Mouse (Mus musculus): ENCODE data around the gene Sh3d21. TPM values are rescaled to one million over a fixed set of nuclear protein-coding genes. Genes with fewer than 3 reads are reported as not detected.

Sh3d21 gene
- polyA plus RNA-seq, 1 experiment from 2014 or later = 1.4 TPM

DNA sequence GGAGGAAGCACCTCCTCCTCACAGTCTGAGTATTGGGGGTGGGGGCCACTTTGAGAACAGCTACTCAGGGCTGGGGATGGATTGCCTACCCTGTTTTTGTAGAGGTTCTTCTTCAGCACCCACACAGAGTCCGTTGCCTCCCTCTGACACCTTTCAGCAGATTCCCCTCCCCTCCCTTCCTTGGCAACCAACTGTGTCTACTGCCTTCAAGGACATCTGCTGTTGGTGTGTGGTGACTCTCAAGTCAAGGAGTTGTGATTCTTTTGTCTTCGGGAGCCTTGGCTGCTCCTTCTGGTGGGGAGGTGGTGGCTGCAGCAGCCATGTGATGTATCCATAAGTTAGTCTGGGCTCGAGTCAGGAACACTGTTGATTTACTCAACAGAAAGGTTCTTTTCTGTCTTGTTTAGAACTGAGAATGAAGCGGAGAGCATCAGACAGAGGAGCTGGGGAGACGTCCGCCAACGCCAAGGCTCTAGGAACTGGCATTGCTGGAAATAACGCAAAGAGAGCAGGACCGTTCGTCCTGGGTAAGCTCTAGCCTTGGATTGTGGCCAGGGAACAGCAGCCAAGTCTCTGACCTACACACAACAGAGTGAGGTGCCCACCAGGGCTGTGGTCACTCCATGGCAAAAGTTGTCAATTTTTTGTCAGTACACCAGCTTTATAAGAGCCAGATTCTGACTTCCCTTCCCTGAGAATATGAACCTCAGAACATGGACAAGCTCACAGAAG lies 39.8 kb downstream of the Sh3d21 start:
- no peaks in the 10 kb centered on the region for H3K27me3 ChIP-seq (ENCODE audit: control insufficient read depth, insufficient read depth, low read length)
- H3K4me2 ChIP-seq = no peak overlapping the region
- H3K9ac ChIP-seq (ENCODE audit: low read length) = no peak overlapping the region
- no peak overlapping the region for H3K4me3 ChIP-seq (ENCODE audit: low read depth, low read length)
- H3K4me1 ChIP-seq (ENCODE audit: control insufficient read depth, insufficient read depth, low read length) = no peaks in the 10 kb centered on the region
- ATAC-seq (ENCODE audit: low FRiP score) = no peak
- DNase-seq (ENCODE audit: low spot score, missing footprints) = no peak
- H3K9me3 ChIP-seq (ENCODE audit: control insufficient read depth, low read length) = 0 out of 2 replicates have a peak, but pooled peaks cover 2% of the 10 kb centered on the region
- 91% methylated on average over 10 of the region's 10 CpGs for WGBS
- H3K27ac ChIP-seq (ENCODE audit: low read depth, low read length) = no peak overlapping the region
- H3K36me3 ChIP-seq (ENCODE audit: control insufficient read depth, insufficient read depth, low read length) = peaks cover 11% of the 10 kb centered on the region; the same call in 1 of the 2 replicates

- no peak for DNase-seq (ENCODE audit: low spot score, missing footprints)
- peaks cover 7% of the 10 kb centered on the region; the same call in 1 of the 2 replicates for H3K36me3 ChIP-seq (ENCODE audit: control insufficient read depth, insufficient read depth, low read length)
- WGBS = 98% methylated on average over 2 of the region's 2 CpGs
- H3K4me1 ChIP-seq (ENCODE audit: control insufficient read depth, insufficient read depth, low read length) = no peaks in the 10 kb centered on the region
- H3K9ac ChIP-seq (ENCODE audit: low read length) = no peak overlapping the region
- H3K27me3 ChIP-seq (ENCODE audit: control insufficient read depth, insufficient read depth, low read length) = no peaks in the 10 kb centered on the region
- no peak overlapping the region for H3K4me3 ChIP-seq (ENCODE audit: low read depth, low read length)
- no peak overlapping the region for H3K4me2 ChIP-seq
- no peak overlapping the region for H3K27ac ChIP-seq (ENCODE audit: low read depth, low read length)
- ATAC-seq (ENCODE audit: low FRiP score) = no peak
- 0 out of 2 replicates have a peak, but pooled peaks cover 2% of the 10 kb centered on the region for H3K9me3 ChIP-seq (ENCODE audit: control insufficient read depth, low read length)
Measured at GRCm38 (mm10) chr4:126120506-126120905, 42.8 kb downstream of the Sh3d21 start.

GRCm38 (mm10) chr4:126120052-126120451 lies 43.2 kb downstream of the Sh3d21 start:
- Histone ChIP-seq H3K36me3 (ENCODE audit: control insufficient read depth, insufficient read depth, low read length) (peaks cover 7% of the 10 kb centered on the region; the same call in 1 of the 2 replicates), H3K9me3 (ENCODE audit: control insufficient read depth, low read length) (0 out of 2 replicates have a peak, but pooled peaks cover 2% of the 10 kb centered on the region), H3K27me3 (ENCODE audit: control insufficient read depth, insufficient read depth, low read length) (no peaks in the 10 kb centered on the region), H3K4me1 (ENCODE audit: control insufficient read depth, insufficient read depth, low read length) (no peaks in the 10 kb centered on the region), H3K4me3 (ENCODE audit: low read depth, low read length) (no peak overlapping the region), H3K4me2 (no peak overlapping the region), H3K9ac (ENCODE audit: low read length) (no peak overlapping the region), H3K27ac (ENCODE audit: low read depth, low read length) (no peak overlapping the region)
- DNase-seq (ENCODE audit: low spot score, missing footprints) (peak; percentile 81), ATAC-seq (ENCODE audit: low FRiP score) (no peak)
- 90% methylated on average over 5 of the region's 5 CpGs for WGBS

DNA sequence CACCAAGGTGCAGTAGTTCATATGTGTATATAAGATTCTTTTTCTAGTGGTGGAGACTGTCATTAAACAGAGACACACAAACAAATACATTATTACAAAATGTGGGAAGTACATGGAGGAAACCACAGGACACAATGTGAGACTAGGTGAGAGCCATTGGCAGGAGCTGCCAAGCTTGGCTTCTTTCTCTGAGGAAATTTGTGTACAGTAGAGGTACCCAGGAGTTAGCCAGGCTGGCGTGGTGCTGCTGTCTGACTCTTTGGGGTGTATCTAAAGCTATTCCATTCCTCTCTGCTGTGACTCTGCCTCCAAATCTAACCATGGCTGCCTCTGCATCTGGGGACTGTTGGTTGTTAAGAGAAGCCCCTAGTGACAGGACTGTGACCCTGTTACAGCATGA lies 44.2 kb downstream of the Sh3d21 start:
- no peak overlapping the region for H3K4me3 ChIP-seq (ENCODE audit: low read depth, low read length)
- H3K9ac ChIP-seq (ENCODE audit: low read length) = no peak overlapping the region
- H3K4me2 ChIP-seq = no peak overlapping the region
- peaks cover 7% of the 10 kb centered on the region; the same call in 1 of the 2 replicates for H3K36me3 ChIP-seq (ENCODE audit: control insufficient read depth, insufficient read depth, low read length)
- ATAC-seq (ENCODE audit: low FRiP score) (no peak), DNase-seq (ENCODE audit: low spot score, missing footprints) (no peak)
- no peak overlapping the region for H3K27ac ChIP-seq (ENCODE audit: low read depth, low read length)
- no peaks in the 10 kb centered on the region for H3K4me1 ChIP-seq (ENCODE audit: control insufficient read depth, insufficient read depth, low read length)
- 78% methylated on average over 1 of the region's 1 CpGs for WGBS
- no peaks in the 10 kb centered on the region for H3K27me3 ChIP-seq (ENCODE audit: control insufficient read depth, insufficient read depth, low read length)
- H3K9me3 ChIP-seq (ENCODE audit: control insufficient read depth, low read length) = 0 out of 2 replicates have a peak, but pooled peaks cover 2% of the 10 kb centered on the region

DNA sequence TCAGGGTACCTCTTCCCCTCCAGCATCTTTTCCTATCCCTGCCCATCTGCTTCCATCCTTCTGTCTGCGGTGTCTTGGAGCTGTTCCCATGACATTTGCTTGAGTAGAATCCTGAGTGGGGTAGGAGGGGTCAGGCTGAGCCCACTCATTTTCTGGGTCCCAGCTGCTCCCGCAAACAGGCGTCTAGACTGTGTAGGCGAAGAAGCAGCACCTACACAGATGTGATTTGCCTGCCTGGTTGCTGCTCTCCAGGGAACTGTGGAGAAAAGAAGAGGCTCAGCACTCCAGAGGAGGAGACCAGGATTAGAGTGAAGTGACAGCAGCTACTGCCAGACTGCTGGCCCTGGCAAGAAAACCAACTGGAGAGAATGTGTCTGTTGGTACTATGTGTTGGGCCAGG lies 44.6 kb downstream of the Sh3d21 start:
- DNase-seq (ENCODE audit: low spot score, missing footprints) = no peak
- Histone ChIP-seq H3K9ac (ENCODE audit: low read length) (no peak overlapping the region), H3K4me1 (ENCODE audit: control insufficient read depth, insufficient read depth, low read length) (no peaks in the 10 kb centered on the region), H3K36me3 (ENCODE audit: control insufficient read depth, insufficient read depth, low read length) (peaks cover 7% of the 10 kb centered on the region; the same call in 1 of the 2 replicates), H3K4me3 (ENCODE audit: low read depth, low read length) (no peak overlapping the region), H3K4me2 (no peak overlapping the region), H3K27ac (ENCODE audit: low read depth, low read length) (no peak overlapping the region), H3K9me3 (ENCODE audit: control insufficient read depth, low read length) (0 out of 2 replicates have a peak, but pooled peaks cover 2% of the 10 kb centered on the region), H3K27me3 (ENCODE audit: control insufficient read depth, insufficient read depth, low read length) (no peaks in the 10 kb centered on the region)
- WGBS = 86% methylated on average over 4 of the region's 4 CpGs
- ATAC-seq (ENCODE audit: low FRiP score) = no peak

DNA sequence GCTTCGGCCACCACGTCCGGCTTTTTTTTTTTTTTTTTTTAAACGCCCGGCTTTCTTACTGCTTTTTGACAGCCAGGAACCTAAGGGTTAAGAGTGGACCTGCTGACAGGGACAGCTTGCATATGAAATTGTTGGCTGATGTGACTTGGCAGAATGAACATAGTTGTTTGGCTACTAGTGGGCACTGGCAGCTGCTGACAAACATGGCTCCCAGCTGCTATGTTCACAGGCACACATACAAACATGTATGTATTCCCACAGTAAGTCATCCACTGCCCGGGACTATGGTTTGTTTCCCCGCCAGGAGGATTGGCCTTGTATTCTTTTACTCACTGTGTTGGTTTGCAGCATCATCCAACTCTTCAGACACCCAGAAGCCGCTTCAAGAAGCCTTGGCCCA lies 46.2 kb downstream of the Sh3d21 start:
- Histone ChIP-seq H3K27ac (ENCODE audit: low read depth, low read length) (no peak overlapping the region), H3K4me3 (ENCODE audit: low read depth, low read length) (no peak overlapping the region), H3K27me3 (ENCODE audit: control insufficient read depth, insufficient read depth, low read length) (no peaks in the 10 kb centered on the region), H3K9ac (ENCODE audit: low read length) (no peak overlapping the region), H3K4me2 (no peak overlapping the region), H3K36me3 (ENCODE audit: control insufficient read depth, insufficient read depth, low read length) (peaks cover 7% of the 10 kb centered on the region; the same call in 1 of the 2 replicates), H3K4me1 (ENCODE audit: control insufficient read depth, insufficient read depth, low read length) (no peaks in the 10 kb centered on the region), H3K9me3 (ENCODE audit: control insufficient read depth, low read length) (0 out of 2 replicates have a peak, but pooled peaks cover 2% of the 10 kb centered on the region)
- ATAC-seq (ENCODE audit: low FRiP score) (no peak), DNase-seq (ENCODE audit: low spot score, missing footprints) (no peak)
- WGBS = 82% methylated on average over 8 of the region's 8 CpGs

DNA sequence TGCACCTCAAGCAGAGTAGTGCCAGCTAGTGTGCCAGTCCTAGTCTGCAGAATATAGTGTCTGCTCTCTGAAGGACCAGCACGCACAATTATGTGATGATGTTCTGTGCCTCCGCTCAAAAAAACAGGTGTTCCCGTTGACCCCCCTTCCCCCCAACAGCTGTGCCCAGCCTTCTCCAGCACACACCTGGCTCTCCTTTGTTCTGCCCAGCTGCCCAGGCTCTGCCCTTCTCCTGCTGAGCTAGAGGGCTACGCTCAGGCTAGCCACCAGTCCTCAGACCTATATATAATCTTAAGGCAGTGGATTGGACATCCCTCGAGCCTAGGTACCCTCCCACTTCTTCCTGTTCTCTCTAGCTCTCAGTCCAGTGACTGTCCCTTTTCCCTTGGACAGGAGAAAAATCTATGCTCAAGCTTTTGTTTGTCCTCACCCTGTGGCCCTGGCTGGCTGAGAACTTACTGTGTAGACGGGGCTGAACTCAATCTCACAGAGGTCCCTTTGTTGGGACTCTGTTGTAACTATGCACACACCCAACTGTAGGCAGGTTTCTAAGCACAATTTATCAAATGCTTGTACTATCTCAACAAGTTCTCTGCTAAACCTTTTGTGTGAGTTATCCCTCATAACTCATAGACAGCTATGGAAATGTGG lies 47.3 kb downstream of the Sh3d21 start:
- no peak overlapping the region for H3K4me3 ChIP-seq (ENCODE audit: low read depth, low read length)
- H3K4me2 ChIP-seq = no peak overlapping the region
- H3K9ac ChIP-seq (ENCODE audit: low read length) = no peak overlapping the region
- whole genome bisulfite sequencing = 86% methylated on average over 6 of the region's 6 CpGs
- H3K27ac ChIP-seq (ENCODE audit: low read depth, low read length) = no peak overlapping the region
- 0 out of 2 replicates have a peak, but pooled peaks cover 2% of the 10 kb centered on the region for H3K36me3 ChIP-seq (ENCODE audit: control insufficient read depth, insufficient read depth, low read length)
- H3K4me1 ChIP-seq (ENCODE audit: control insufficient read depth, insufficient read depth, low read length) = peaks cover 4% of the 10 kb centered on the region
- H3K9me3 ChIP-seq (ENCODE audit: control insufficient read depth, low read length) = no peaks in the 10 kb centered on the region
- ATAC-seq (ENCODE audit: low FRiP score) = no peak
- H3K27me3 ChIP-seq (ENCODE audit: control insufficient read depth, insufficient read depth, low read length) = no peaks in the 10 kb centered on the region
- DNase-seq (ENCODE audit: low spot score, missing footprints) = peak; percentile 8

- no peak overlapping the region for H3K27ac ChIP-seq (ENCODE audit: low read depth, low read length)
- H3K4me2 ChIP-seq = no peak overlapping the region
- H3K9ac ChIP-seq (ENCODE audit: low read length) = no peak overlapping the region
- no peaks in the 10 kb centered on the region for H3K36me3 ChIP-seq (ENCODE audit: control insufficient read depth, insufficient read depth, low read length)
- no peaks in the 10 kb centered on the region for H3K27me3 ChIP-seq (ENCODE audit: control insufficient read depth, insufficient read depth, low read length)
- H3K9me3 ChIP-seq (ENCODE audit: control insufficient read depth, low read length) = no peaks in the 10 kb centered on the region
- H3K4me3 ChIP-seq (ENCODE audit: low read depth, low read length) = no peak overlapping the region
- WGBS = 92% methylated on average over 9 of the region's 9 CpGs
- peaks cover 10% of the 10 kb centered on the region for H3K4me1 ChIP-seq (ENCODE audit: control insufficient read depth, insufficient read depth, low read length)
- DNase-seq (ENCODE audit: low spot score, missing footprints) (peak; percentile 68), ATAC-seq (ENCODE audit: low FRiP score) (no peak)
Measured at GRCm38 (mm10) chr4:126115411-126115810, 47.9 kb downstream of the Sh3d21 start.

DNA sequence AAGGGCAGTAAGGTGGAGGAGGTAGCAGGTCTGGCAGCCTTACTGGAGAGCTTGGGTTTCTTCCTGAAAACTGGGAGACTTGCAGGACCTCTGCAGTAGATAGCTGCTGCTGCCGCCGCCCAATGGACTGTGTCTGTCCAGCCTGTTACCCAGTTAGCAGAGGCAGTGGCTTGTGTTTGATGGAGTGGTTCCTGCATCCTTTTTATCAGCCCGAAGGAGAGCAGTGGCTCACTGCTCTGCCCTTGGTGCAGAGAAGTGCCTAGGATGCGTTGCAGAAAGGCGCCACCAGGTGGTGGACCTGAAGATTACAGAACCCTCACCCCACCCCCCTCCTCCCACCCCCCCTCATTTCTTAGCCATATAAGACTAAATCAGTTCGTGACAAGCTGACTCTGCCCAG lies 49.3 kb downstream of the Sh3d21 start:
- 22% methylated on average over 6 of the region's 6 CpGs for whole genome bisulfite sequencing
- no peak overlapping the region for H3K9ac ChIP-seq (ENCODE audit: low read length)
- H3K4me1 ChIP-seq (ENCODE audit: control insufficient read depth, insufficient read depth, low read length) = peaks cover 13% of the 10 kb centered on the region
- H3K27ac ChIP-seq (ENCODE audit: low read depth, low read length) = no peak overlapping the region
- DNase-seq (ENCODE audit: low spot score, missing footprints) (peak; percentile 91), ATAC-seq (ENCODE audit: low FRiP score) (no peak)
- no peaks in the 10 kb centered on the region for H3K36me3 ChIP-seq (ENCODE audit: control insufficient read depth, insufficient read depth, low read length)
- H3K9me3 ChIP-seq (ENCODE audit: control insufficient read depth, low read length) = no peaks in the 10 kb centered on the region
- no peak overlapping the region for H3K4me3 ChIP-seq (ENCODE audit: low read depth, low read length)
- H3K27me3 ChIP-seq (ENCODE audit: control insufficient read depth, insufficient read depth, low read length) = no peaks in the 10 kb centered on the region
- H3K4me2 ChIP-seq = no peak overlapping the region

All from midbrain, embryonic 11.5 days (tissue).